8 mouse cellular contexts compared by ENCODE assay signal in genomic region chr4:41606784-41607183, GRCm38 (mm10). TPM values are rescaled to one million over a fixed set of nuclear protein-coding genes. Genes with fewer than 3 reads are reported as not detected.
DNase-seq lines count a peak whose midpoint lies in the region; ATAC-seq and TF ChIP-seq lines count a peak whose summit lies in the region.
"Had no signal": no experiment of that assay in that cellular context is flagged by ENCODE, and none has a peak within 500 bp of the region (broad histone marks: within the 10 kb centered on the region; RNA-seq: fewer than 3 reads in every experiment).

No protein-coding gene starts in this region.

- H3K4me1 ChIP-seq in liver, embryonic 12.5 days = no peaks in the 10 kb centered on the region
- H3K4me1 ChIP-seq: embryonic facial prominence, embryonic 12.5 days had no signal

- TF ChIP-seq POLR2A in myocyte (IDR thresholded peaks at IDR 0.05; ENCODE audit: insufficient read length, low read depth) = no peak

- H3K9me3 ChIP-seq in liver, embryonic 12.5 days (replicated peaks) = no peaks in the 10 kb centered on the region
- H3K9me3 ChIP-seq: embryonic facial prominence, embryonic 12.5 days had no signal

- H3ac ChIP-seq in myocyte (ENCODE audit: control insufficient read depth, insufficient read length) = no peak overlapping the region

- H3K36me3 ChIP-seq in liver, embryonic 12.5 days = no peaks in the 10 kb centered on the region
- H3K36me3 ChIP-seq in myocyte (ENCODE audit: control insufficient read depth, insufficient read depth) = no peaks in the 10 kb centered on the region
- H3K36me3 ChIP-seq: embryonic facial prominence, embryonic 12.5 days had no signal

- WGBS in liver, embryonic 12.5 days (ENCODE audit: insufficient replicate concordance) = 22% methylated on average over 4 of the region's 4 CpGs

- ATAC-seq in liver, embryonic 12.5 days = no peak
- ATAC-seq in granulocyte monocyte progenitor cell, adult 5-6 weeks (replicated peaks; ENCODE audit: poor library complexity, severe bottlenecking) = peak; percentile 72

- no peak overlapping the region for H3K4me2 ChIP-seq in liver, embryonic 12.5 days
- H3K4me2 ChIP-seq in myocyte (ENCODE audit: low read depth) = no peak overlapping the region
- H3K4me2 ChIP-seq: embryonic facial prominence, embryonic 12.5 days had no signal

- no peak overlapping the region for H3K9ac ChIP-seq in liver, embryonic 12.5 days
- H3K9ac ChIP-seq: embryonic facial prominence, embryonic 12.5 days had no signal

- H3K4me3 ChIP-seq in liver, embryonic 12.5 days = no peak overlapping the region
- H3K4me3 ChIP-seq in myocyte = no peak overlapping the region
- H3K4me3 ChIP-seq: embryonic facial prominence, embryonic 12.5 days had no signal

- H3K27me3 ChIP-seq in liver, embryonic 12.5 days (replicated peaks) = peaks cover 13% of the 10 kb centered on the region
- peaks cover 23% of the 10 kb centered on the region for H3K27me3 ChIP-seq in myocyte (ENCODE audit: control insufficient read depth, insufficient read depth, insufficient read length)
- H3K27me3 ChIP-seq: embryonic facial prominence, embryonic 12.5 days had no signal

- H3K27ac ChIP-seq in liver, embryonic 12.5 days = no peak overlapping the region
- H3K27ac ChIP-seq: embryonic facial prominence, embryonic 12.5 days had no signal

- DNase-seq in liver (peak; percentile 39), ZHBTc4 (ENCODE audit: low read depth, low spot score) (peak; percentile 77)
- no peak for DNase-seq in cerebellum, adult 11 months
- no peak for DNase-seq in frontal cortex, postnatal 25 days (ENCODE audit: low spot score in 2 of 2)

- H3K79me2 ChIP-seq in myocyte (ENCODE audit: control insufficient read depth, insufficient read depth) = no peaks in the 10 kb centered on the region

TF ChIP-seq in myocyte, 11 proteins besides CTCF, POLR2A, EP300 and RAD21:
- TF ChIP-seq POLR2AphosphoS2 (IDR thresholded peaks at IDR 0.05; ENCODE audit: insufficient read length, low read depth) = no peak
- peak; percentile 50 for TF ChIP-seq REST (IDR thresholded peaks at IDR 0.05; ENCODE audit: insufficient read depth, insufficient read length)

RNA-seq across cellular contexts. Expression of gene Enho, which starts 33.3 kb away (rescaled TPM):
- 1.1 and 1.5 TPM in 2 replicates for polyA plus RNA-seq in liver, embryonic 12.5 days (2016; fragmentation: Nextera tagmentation; extraction: Ambion mirVana)
- not detected in 2 replicates for total RNA-seq in granulocyte monocyte progenitor cell, adult 5-6 weeks (2014; fragmentation: Nextera tagmentation)
- not detected in 2 replicates for total RNA-seq in granulocyte monocyte progenitor cell, adult 5-6 weeks (2017)
- polyA plus RNA-seq in myocyte (2012; fragmentation: generic; extraction: Trizol) = 8.2 TPM

RNA-seq across cellular contexts. Expression of gene Dnaic1, which starts 37.2 kb away (rescaled TPM):
- 0.51 and 0.61 TPM in 2 replicates for polyA plus RNA-seq in liver, embryonic 12.5 days (2016; fragmentation: Nextera tagmentation; extraction: Ambion mirVana)
- not detected in 2 replicates for total RNA-seq in granulocyte monocyte progenitor cell, adult 5-6 weeks (2014; fragmentation: Nextera tagmentation)
- total RNA-seq in granulocyte monocyte progenitor cell, adult 5-6 weeks (2017) = not detected in 2 replicates
- polyA plus RNA-seq in myocyte (2012; fragmentation: generic; extraction: Trizol) = 0.08 TPM

RNA-seq across cellular contexts. Expression of gene Fam219a, which starts 37.4 kb away (rescaled TPM):
- 1.0 and 2.0 TPM in 2 replicates for polyA plus RNA-seq in liver, embryonic 12.5 days (2016; fragmentation: Nextera tagmentation; extraction: Ambion mirVana)
- total RNA-seq in granulocyte monocyte progenitor cell, adult 5-6 weeks (2014; fragmentation: Nextera tagmentation) = 2.6 and 3.2 TPM in 2 replicates
- total RNA-seq in granulocyte monocyte progenitor cell, adult 5-6 weeks (2017) = 0.26 and 1.9 TPM in 2 replicates
- polyA plus RNA-seq in myocyte (2012; fragmentation: generic; extraction: Trizol) = 2.7 TPM

Comparison
In these comparisons a context has a peak if more than half of its experiments do, and no peak if none do; other contexts are left out.
1. DNase-seq: peak in liver (single experiment) and ZHBTc4 (single experiment); none in cerebellum, adult 11 months (single experiment) and frontal cortex, postnatal 25 days (0 of 2).